Mouse (Mus musculus): ENCODE measurements around the gene Vwa2. TPM values are rescaled to one million over a fixed set of nuclear protein-coding genes. Genes with fewer than 3 reads are reported as not detected.

Gene Vwa2
- polyA plus RNA-seq, 1 experiment from 2014 or later = not detected

- WGBS (ENCODE audit: missing documents) = 82% methylated on average over 5 of the region's 5 CpGs
Observed at GRCm38 (mm10) chr19:56888654-56889053, 14.6 kb downstream of the Vwa2 start.

GRCm38 (mm10) chr19:56891438-56891837, 17.4 kb downstream of the Vwa2 start:
- Histone ChIP-seq H3K4me3 (ENCODE audit: inconsistent target) (no peak overlapping the region), H3K79me2 (ENCODE audit: inconsistent target) (no peaks in the 10 kb centered on the region), H3K27ac (no peak overlapping the region), H3K36me3 (ENCODE audit: inconsistent target) (no peaks in the 10 kb centered on the region)
- 84% methylated on average over 2 of the region's 2 CpGs for WGBS (ENCODE audit: missing documents)

More at GRCm38 (mm10) chr19:56888654-56889053, 14.6 kb downstream of the Vwa2 start:
- H3K27ac ChIP-seq = no peak overlapping the region
- no peaks in the 10 kb centered on the region for H3K36me3 ChIP-seq (ENCODE audit: inconsistent target)
- H3K4me3 ChIP-seq (ENCODE audit: inconsistent target) = no peak overlapping the region
- H3K79me2 ChIP-seq (ENCODE audit: inconsistent target) = no peaks in the 10 kb centered on the region

- H3K36me3 ChIP-seq (ENCODE audit: inconsistent target) = no peaks in the 10 kb centered on the region
- no peaks in the 10 kb centered on the region for H3K79me2 ChIP-seq (ENCODE audit: inconsistent target)
- H3K27ac ChIP-seq = no peak overlapping the region
- WGBS (ENCODE audit: missing documents) = 81% methylated on average over 5 of the region's 5 CpGs
- H3K4me3 ChIP-seq (ENCODE audit: inconsistent target) = no peak overlapping the region
Observed at GRCm38 (mm10) chr19:56892586-56892985, 18.5 kb downstream of the Vwa2 start.

GRCm38 (mm10) chr19:56893326-56893725, 19.3 kb downstream of the Vwa2 start:
- Histone ChIP-seq H3K4me3 (ENCODE audit: inconsistent target) (no peak overlapping the region), H3K36me3 (ENCODE audit: inconsistent target) (no peaks in the 10 kb centered on the region), H3K79me2 (ENCODE audit: inconsistent target) (no peaks in the 10 kb centered on the region), H3K27ac (no peak overlapping the region)
- 80% methylated on average over 5 of the region's 5 CpGs for WGBS (ENCODE audit: missing documents)

GRCm38 (mm10) chr19:56897654-56898053, 23.6 kb downstream of the Vwa2 start:
- H3K27ac ChIP-seq = no peak overlapping the region
- no peak overlapping the region for H3K4me3 ChIP-seq (ENCODE audit: inconsistent target)
- 93% methylated on average over 16 of the region's 16 CpGs for WGBS (ENCODE audit: missing documents)
- H3K79me2 ChIP-seq (ENCODE audit: inconsistent target) = no peaks in the 10 kb centered on the region
- H3K36me3 ChIP-seq (ENCODE audit: inconsistent target) = no peaks in the 10 kb centered on the region

- no peaks in the 10 kb centered on the region for H3K79me2 ChIP-seq (ENCODE audit: inconsistent target)
- no peak overlapping the region for H3K4me3 ChIP-seq (ENCODE audit: inconsistent target)
- 21% methylated on average over 2 of the region's 3 CpGs for WGBS (ENCODE audit: missing documents)
- H3K27ac ChIP-seq = no peak overlapping the region
- H3K36me3 ChIP-seq (ENCODE audit: inconsistent target) = no peaks in the 10 kb centered on the region
Observed at GRCm38 (mm10) chr19:56904095-56904494, 30.0 kb downstream of the Vwa2 start.

- no peak overlapping the region for H3K4me3 ChIP-seq (ENCODE audit: inconsistent target)
- no peaks in the 10 kb centered on the region for H3K36me3 ChIP-seq (ENCODE audit: inconsistent target)
- no peak overlapping the region for H3K27ac ChIP-seq
- no peaks in the 10 kb centered on the region for H3K79me2 ChIP-seq (ENCODE audit: inconsistent target)
- 93% methylated on average over 7 of the region's 7 CpGs for WGBS (ENCODE audit: missing documents)
Observed at GRCm38 (mm10) chr19:56905395-56905794, 31.3 kb downstream of the Vwa2 start.

GRCm38 (mm10) chr19:56907850-56908249, 33.8 kb downstream of the Vwa2 start:
- Histone ChIP-seq H3K36me3 (ENCODE audit: inconsistent target) (no peaks in the 10 kb centered on the region), H3K4me3 (ENCODE audit: inconsistent target) (no peak overlapping the region), H3K27ac (no peak overlapping the region), H3K79me2 (ENCODE audit: inconsistent target) (no peaks in the 10 kb centered on the region)
- WGBS (ENCODE audit: missing documents) = 29% methylated on average over 3 of the region's 3 CpGs

- WGBS (ENCODE audit: missing documents) = 76% methylated on average over 17 of the region's 17 CpGs
- no peak overlapping the region for H3K27ac ChIP-seq
- H3K79me2 ChIP-seq (ENCODE audit: inconsistent target) = no peaks in the 10 kb centered on the region
- H3K4me3 ChIP-seq (ENCODE audit: inconsistent target) = no peak overlapping the region
- H3K36me3 ChIP-seq (ENCODE audit: inconsistent target) = no peaks in the 10 kb centered on the region
Observed at GRCm38 (mm10) chr19:56908472-56909270, 34.6 kb downstream of the Vwa2 start.

- H3K27ac ChIP-seq = no peak overlapping the region
- WGBS (ENCODE audit: missing documents) = 85% methylated on average over 11 of the region's 11 CpGs
Observed at GRCm38 (mm10) chr19:56910561-56910960, 36.5 kb downstream of the Vwa2 start.

GRCm38 (mm10) chr19:56913761-56914160, 39.7 kb downstream of the Vwa2 start:
- Histone ChIP-seq H3K36me3 (ENCODE audit: inconsistent target) (no peaks in the 10 kb centered on the region), H3K79me2 (ENCODE audit: inconsistent target) (no peaks in the 10 kb centered on the region), H3K27ac (no peak overlapping the region), H3K4me3 (ENCODE audit: inconsistent target) (no peak overlapping the region)
- WGBS (ENCODE audit: missing documents) = 84% methylated on average over 4 of the region's 4 CpGs

More at GRCm38 (mm10) chr19:56910561-56910960, 36.5 kb downstream of the Vwa2 start:
- Histone ChIP-seq H3K79me2 (ENCODE audit: inconsistent target) (no peaks in the 10 kb centered on the region), H3K4me3 (ENCODE audit: inconsistent target) (no peak overlapping the region), H3K36me3 (ENCODE audit: inconsistent target) (no peaks in the 10 kb centered on the region)

- Histone ChIP-seq H3K79me2 (ENCODE audit: inconsistent target) (no peaks in the 10 kb centered on the region), H3K27ac (no peak overlapping the region), H3K4me3 (ENCODE audit: inconsistent target) (no peak overlapping the region), H3K36me3 (ENCODE audit: inconsistent target) (no peaks in the 10 kb centered on the region)
- 89% methylated on average over 3 of the region's 3 CpGs for WGBS (ENCODE audit: missing documents)
Observed at GRCm38 (mm10) chr19:56914658-56915057, 40.6 kb downstream of the Vwa2 start.

- Histone ChIP-seq H3K36me3 (ENCODE audit: inconsistent target) (no peaks in the 10 kb centered on the region), H3K27ac (no peak overlapping the region), H3K79me2 (ENCODE audit: inconsistent target) (no peaks in the 10 kb centered on the region), H3K4me3 (ENCODE audit: inconsistent target) (no peak overlapping the region)
- 88% methylated on average over 6 of the region's 6 CpGs for WGBS (ENCODE audit: missing documents)
Observed at GRCm38 (mm10) chr19:56915084-56915483, 41.0 kb downstream of the Vwa2 start.

- no peaks in the 10 kb centered on the region for H3K36me3 ChIP-seq (ENCODE audit: inconsistent target)
- WGBS (ENCODE audit: missing documents) = 37% methylated on average over 7 of the region's 7 CpGs
Observed at GRCm38 (mm10) chr19:56919628-56920027, 45.6 kb downstream of the Vwa2 start.

GRCm38 (mm10) chr19:56920232-56920631, 46.2 kb downstream of the Vwa2 start:
- H3K27ac ChIP-seq = no peak overlapping the region
- WGBS (ENCODE audit: missing documents) = 91% methylated on average over 13 of the region's 13 CpGs
- H3K79me2 ChIP-seq (ENCODE audit: inconsistent target) = no peaks in the 10 kb centered on the region
- no peaks in the 10 kb centered on the region for H3K36me3 ChIP-seq (ENCODE audit: inconsistent target)
- H3K4me3 ChIP-seq (ENCODE audit: inconsistent target) = no peak overlapping the region

More at GRCm38 (mm10) chr19:56919628-56920027, 45.6 kb downstream of the Vwa2 start:
- no peak overlapping the region for H3K27ac ChIP-seq
- H3K4me3 ChIP-seq (ENCODE audit: inconsistent target) = no peak overlapping the region
- H3K79me2 ChIP-seq (ENCODE audit: inconsistent target) = no peaks in the 10 kb centered on the region

All from macrophage (primary cell).